Mouse (Mus musculus): Measurements from ENCODE around the gene Fam49a. TPM values are rescaled to one million over a fixed set of nuclear protein-coding genes. Genes with fewer than 3 reads are reported as not detected.

Fam49a gene
- polyA plus RNA-seq, 1 experiment from 2014 or later: 131 TPM

GRCm38 (mm10) chr12:12351816-12352552 lies 90.0 kb downstream of the Fam49a start:
- no peaks in the 10 kb centered on the region for H3K27me3 ChIP-seq (replicated peaks; ENCODE audit: control insufficient read depth, insufficient read depth, low read length)
- no peaks in the 10 kb centered on the region for H3K4me1 ChIP-seq (ENCODE audit: control insufficient read depth, insufficient read depth, low read length)
- DNase-seq (ENCODE audit: low spot score) (no peak), ATAC-seq (no peak)
- 69% methylated on average over 11 of the region's 11 CpGs for WGBS
- H3K4me3 ChIP-seq (ENCODE audit: low read depth, low read length): no peak overlapping the region
- no peaks in the 10 kb centered on the region for H3K9me3 ChIP-seq (replicated peaks; ENCODE audit: control insufficient read depth, low read length)
- H3K4me2 ChIP-seq (ENCODE audit: low read length): no peak overlapping the region
- H3K9ac ChIP-seq (ENCODE audit: low read length): no peak overlapping the region
- no peaks in the 10 kb centered on the region for H3K36me3 ChIP-seq (ENCODE audit: control insufficient read depth, insufficient read depth, low read length)
- no peak overlapping the region for H3K27ac ChIP-seq (ENCODE audit: low read depth, low read length)

GRCm38 (mm10) chr12:12354115-12354653 lies 92.2 kb downstream of the Fam49a start:
- WGBS: 82% methylated on average over 10 of the region's 10 CpGs
- Histone ChIP-seq H3K4me3 (ENCODE audit: low read depth, low read length) (no peak overlapping the region), H3K27ac (ENCODE audit: low read depth, low read length) (no peak overlapping the region), H3K36me3 (ENCODE audit: control insufficient read depth, insufficient read depth, low read length) (no peaks in the 10 kb centered on the region), H3K9me3 (replicated peaks; ENCODE audit: control insufficient read depth, low read length) (no peaks in the 10 kb centered on the region), H3K4me2 (ENCODE audit: low read length) (no peak overlapping the region), H3K9ac (ENCODE audit: low read length) (no peak overlapping the region), H3K4me1 (ENCODE audit: control insufficient read depth, insufficient read depth, low read length) (no peaks in the 10 kb centered on the region), H3K27me3 (replicated peaks; ENCODE audit: control insufficient read depth, insufficient read depth, low read length) (no peaks in the 10 kb centered on the region)
- DNase-seq (ENCODE audit: low spot score) (no peak), ATAC-seq (no peak)

GRCm38 (mm10) chr12:12356048-12356447 lies 94.1 kb downstream of the Fam49a start:
- no peak overlapping the region for H3K4me3 ChIP-seq (ENCODE audit: low read depth, low read length)
- no peaks in the 10 kb centered on the region for H3K4me1 ChIP-seq (ENCODE audit: control insufficient read depth, insufficient read depth, low read length)
- no peaks in the 10 kb centered on the region for H3K9me3 ChIP-seq (replicated peaks; ENCODE audit: control insufficient read depth, low read length)
- no peak overlapping the region for H3K27ac ChIP-seq (ENCODE audit: low read depth, low read length)
- H3K9ac ChIP-seq (ENCODE audit: low read length): no peak overlapping the region
- H3K27me3 ChIP-seq (replicated peaks; ENCODE audit: control insufficient read depth, insufficient read depth, low read length): no peaks in the 10 kb centered on the region
- no peaks in the 10 kb centered on the region for H3K36me3 ChIP-seq (ENCODE audit: control insufficient read depth, insufficient read depth, low read length)
- no peak overlapping the region for H3K4me2 ChIP-seq (ENCODE audit: low read length)
- no peak for DNase-seq (ENCODE audit: low spot score)
- 79% methylated on average over 9 of the region's 9 CpGs for WGBS
- ATAC-seq: no peak

- H3K9me3 ChIP-seq (replicated peaks; ENCODE audit: control insufficient read depth, low read length): no peaks in the 10 kb centered on the region
- H3K27me3 ChIP-seq (replicated peaks; ENCODE audit: control insufficient read depth, insufficient read depth, low read length): no peaks in the 10 kb centered on the region
- 0 out of 2 replicates have a peak, but pooled peaks cover 2% of the 10 kb centered on the region for H3K36me3 ChIP-seq (ENCODE audit: control insufficient read depth, insufficient read depth, low read length)
- peak; percentile 60 for DNase-seq (ENCODE audit: low spot score)
- no peak overlapping the region for H3K4me3 ChIP-seq (ENCODE audit: low read depth, low read length)
- H3K4me2 ChIP-seq (ENCODE audit: low read length): no peak overlapping the region
- ATAC-seq: peak; percentile 29; the same call in 1 of the 2 replicates
- WGBS: 29% methylated on average over 1 of the region's 1 CpGs
- no peaks in the 10 kb centered on the region for H3K4me1 ChIP-seq (ENCODE audit: control insufficient read depth, insufficient read depth, low read length)
- no peak overlapping the region for H3K9ac ChIP-seq (ENCODE audit: low read length)
- no peak overlapping the region for H3K27ac ChIP-seq (ENCODE audit: low read depth, low read length)
Observed at GRCm38 (mm10) chr12:12356463-12356862, 94.5 kb downstream of the Fam49a start.

GRCm38 (mm10) chr12:12356946-12357345 lies 95.0 kb downstream of the Fam49a start:
- no peak for DNase-seq (ENCODE audit: low spot score)
- Histone ChIP-seq H3K9me3 (replicated peaks; ENCODE audit: control insufficient read depth, low read length) (no peaks in the 10 kb centered on the region), H3K4me3 (ENCODE audit: low read depth, low read length) (no peak overlapping the region), H3K36me3 (ENCODE audit: control insufficient read depth, insufficient read depth, low read length) (peaks cover 6% of the 10 kb centered on the region; the same call in 1 of the 2 replicates), H3K4me1 (ENCODE audit: control insufficient read depth, insufficient read depth, low read length) (no peaks in the 10 kb centered on the region), H3K27ac (ENCODE audit: low read depth, low read length) (no peak overlapping the region), H3K4me2 (ENCODE audit: low read length) (no peak overlapping the region), H3K9ac (ENCODE audit: low read length) (no peak overlapping the region), H3K27me3 (replicated peaks; ENCODE audit: control insufficient read depth, insufficient read depth, low read length) (no peaks in the 10 kb centered on the region)
- ATAC-seq: no peak
- 90% methylated on average over 5 of the region's 5 CpGs for WGBS

- H3K9me3 ChIP-seq (replicated peaks; ENCODE audit: control insufficient read depth, low read length): no peaks in the 10 kb centered on the region
- no peaks in the 10 kb centered on the region for H3K27me3 ChIP-seq (replicated peaks; ENCODE audit: control insufficient read depth, insufficient read depth, low read length)
- H3K9ac ChIP-seq (ENCODE audit: low read length): no peak overlapping the region
- H3K4me1 ChIP-seq (ENCODE audit: control insufficient read depth, insufficient read depth, low read length): no peaks in the 10 kb centered on the region
- peaks cover 22% of the 10 kb centered on the region for H3K36me3 ChIP-seq (ENCODE audit: control insufficient read depth, insufficient read depth, low read length)
- no peak overlapping the region for H3K4me2 ChIP-seq (ENCODE audit: low read length)
- DNase-seq (ENCODE audit: low spot score) (no peak), ATAC-seq (no peak)
- 95% methylated on average over 5 of the region's 5 CpGs for WGBS
- H3K27ac ChIP-seq (ENCODE audit: low read depth, low read length): no peak overlapping the region
- H3K4me3 ChIP-seq (ENCODE audit: low read depth, low read length): no peak overlapping the region
Observed at GRCm38 (mm10) chr12:12359923-12360322, 98.0 kb downstream of the Fam49a start.

- Histone ChIP-seq H3K9ac (ENCODE audit: low read length) (no peak overlapping the region), H3K4me3 (ENCODE audit: low read depth, low read length) (no peak overlapping the region), H3K36me3 (ENCODE audit: control insufficient read depth, insufficient read depth, low read length) (peaks cover 31% of the 10 kb centered on the region), H3K9me3 (replicated peaks; ENCODE audit: control insufficient read depth, low read length) (no peaks in the 10 kb centered on the region), H3K27ac (ENCODE audit: low read depth, low read length) (no peak overlapping the region), H3K4me2 (ENCODE audit: low read length) (no peak overlapping the region), H3K27me3 (replicated peaks; ENCODE audit: control insufficient read depth, insufficient read depth, low read length) (no peaks in the 10 kb centered on the region), H3K4me1 (ENCODE audit: control insufficient read depth, insufficient read depth, low read length) (no peaks in the 10 kb centered on the region)
- 89% methylated on average over 10 of the region's 10 CpGs for WGBS
- DNase-seq (ENCODE audit: low spot score) (no peak), ATAC-seq (no peak)
Observed at GRCm38 (mm10) chr12:12362371-12362770, 100.4 kb downstream of the Fam49a start.

GRCm38 (mm10) chr12:12364201-12364600 lies 102.3 kb downstream of the Fam49a start:
- 84% methylated on average over 8 of the region's 8 CpGs for WGBS
- Histone ChIP-seq H3K4me3 (ENCODE audit: low read depth, low read length) (no peak overlapping the region), H3K4me2 (ENCODE audit: low read length) (no peak overlapping the region), H3K36me3 (ENCODE audit: control insufficient read depth, insufficient read depth, low read length) (peaks cover 31% of the 10 kb centered on the region), H3K27me3 (replicated peaks; ENCODE audit: control insufficient read depth, insufficient read depth, low read length) (no peaks in the 10 kb centered on the region), H3K27ac (ENCODE audit: low read depth, low read length) (no peak overlapping the region), H3K9me3 (replicated peaks; ENCODE audit: control insufficient read depth, low read length) (no peaks in the 10 kb centered on the region), H3K9ac (ENCODE audit: low read length) (no peak overlapping the region), H3K4me1 (ENCODE audit: control insufficient read depth, insufficient read depth, low read length) (no peaks in the 10 kb centered on the region)
- no peak for ATAC-seq
- no peak for DNase-seq (ENCODE audit: low spot score)

- no peaks in the 10 kb centered on the region for H3K27me3 ChIP-seq (replicated peaks; ENCODE audit: control insufficient read depth, insufficient read depth, low read length)
- WGBS: 84% methylated on average over 5 of the region's 5 CpGs
- no peak for ATAC-seq
- H3K4me2 ChIP-seq (ENCODE audit: low read length): no peak overlapping the region
- no peaks in the 10 kb centered on the region for H3K4me1 ChIP-seq (ENCODE audit: control insufficient read depth, insufficient read depth, low read length)
- no peak overlapping the region for H3K4me3 ChIP-seq (ENCODE audit: low read depth, low read length)
- DNase-seq (ENCODE audit: low spot score): no peak
- H3K9ac ChIP-seq (ENCODE audit: low read length): no peak overlapping the region
- H3K36me3 ChIP-seq (ENCODE audit: control insufficient read depth, insufficient read depth, low read length): peaks cover 22% of the 10 kb centered on the region
- no peaks in the 10 kb centered on the region for H3K9me3 ChIP-seq (replicated peaks; ENCODE audit: control insufficient read depth, low read length)
- H3K27ac ChIP-seq (ENCODE audit: low read depth, low read length): no peak overlapping the region
Observed at GRCm38 (mm10) chr12:12367423-12367822, 105.5 kb downstream of the Fam49a start.
